Mouse (Mus musculus) cortical plate, adult 2 months (tissue): ENCODE data around the gene Akirin1. TPM values are rescaled to one million over a fixed set of nuclear protein-coding genes. Genes with fewer than 3 reads are reported as not detected.
A peak's percentile ranks its signal among the peaks of the same experiment; 100 is the strongest.

ENCODE experiments used
- H3K27ac ChIP-seq: fragments of 200-500 bp; 2 replicates; pipeline ENCODE4 v1.5.1; 2012; ENCODE audit warnings: low read length, control low read depth, inconsistent platforms; ENCODE audit not compliant: insufficient read depth
- H3K4me1 ChIP-seq: fragments of 200-500 bp; 2 replicates; pipeline ENCODE4 v1.6.1; 2011; ENCODE audit warnings: low read length; ENCODE audit not compliant: control insufficient read depth, insufficient read depth
- H3K4me3 ChIP-seq: fragments of 200-500 bp; 2 replicates; pipeline ENCODE4 v1.5.1; 2011; ENCODE audit warnings: mild to moderate bottlenecking, low read length, control low read depth; ENCODE audit not compliant: insufficient read depth
- CTCF ChIP-seq: fragments of 200-500 bp; IDR thresholded peaks from 2 replicates; pipeline ENCODE4 v1.5.1; 2011; ENCODE audit warnings: mild to moderate bottlenecking, control low read depth, low read length; ENCODE audit not compliant: insufficient read depth; ENCODE audit errors: extremely low read depth
- POLR2A ChIP-seq: fragments of 200-500 bp; IDR thresholded peaks from 2 replicates; pipeline ENCODE4 v1.6.1; 2011; ENCODE audit warnings: mild to moderate bottlenecking, low read length, control low read depth; ENCODE audit not compliant: insufficient read depth; ENCODE audit errors: extremely low read depth
- polyA plus RNA-seq: library from polyadenylated mRNA; depleted of rRNA; stranded (reverse); fragments of >200 nt; gene quantifications from 2 replicates; pipeline ENCODE4 v1.2.3, GENCODE M21; 2012

Akirin1 gene
- polyA plus RNA-seq, 1 experiment: 55.7 TPM

GRCm38 (mm10) chr4:123758306-123758705 lies 8.2 kb upstream of the Akirin1 start:
- no peak for TF ChIP-seq POLR2A
- peak; percentile 53 for TF ChIP-seq CTCF
- Histone ChIP-seq H3K4me1 (no peaks in the 10 kb centered on the region), H3K27ac (no peak overlapping the region), H3K4me3 (no peak overlapping the region)

GRCm38 (mm10) chr4:123750707-123751312 lies 665 bp upstream of the Akirin1 start:
- peak overlapping the region; percentile 58 for H3K27ac ChIP-seq
- H3K4me1 ChIP-seq: peaks cover 6% of the 10 kb centered on the region
- TF ChIP-seq CTCF (no peak), POLR2A (no peak)
- peak overlapping the region; percentile 85 for H3K4me3 ChIP-seq

GRCm38 (mm10) chr4:123749484-123750130 lies 538 bp downstream of the Akirin1 start:
- TF ChIP-seq CTCF: no peak
- no peak for TF ChIP-seq POLR2A
- H3K4me3 ChIP-seq: peak overlapping the region; percentile 85
- peaks cover 7% of the 10 kb centered on the region for H3K4me1 ChIP-seq
- H3K27ac ChIP-seq: peak overlapping the region; percentile 93; the same call in 1 of the 2 replicates

- Histone ChIP-seq H3K4me1 (peaks cover 7% of the 10 kb centered on the region), H3K4me3 (peak overlapping the region; percentile 85), H3K27ac (no peak overlapping the region; the same call in 1 of the 2 replicates)
- TF ChIP-seq CTCF (no peak), POLR2A (no peak)
Observed at GRCm38 (mm10) chr4:123748726-123749415, 1.3 kb downstream of the Akirin1 start.

GRCm38 (mm10) chr4:123745221-123745775 lies 4.8 kb downstream of the Akirin1 start:
- peaks cover 7% of the 10 kb centered on the region for H3K4me1 ChIP-seq
- H3K27ac ChIP-seq: no peak overlapping the region
- H3K4me3 ChIP-seq: no peak overlapping the region
- TF ChIP-seq CTCF (no peak), POLR2A (no peak)

GRCm38 (mm10) chr4:123742891-123743290 lies 7.3 kb downstream of the Akirin1 start:
- peaks cover 6% of the 10 kb centered on the region for H3K4me1 ChIP-seq
- H3K4me3 ChIP-seq: no peak overlapping the region
- TF ChIP-seq CTCF (no peak), POLR2A (no peak)

GRCm38 (mm10) chr4:123738708-123739107 lies 11.4 kb downstream of the Akirin1 start:
- TF ChIP-seq POLR2A (no peak), CTCF (no peak)

More at GRCm38 (mm10) chr4:123742891-123743290, 7.3 kb downstream of the Akirin1 start:
- no peak overlapping the region for H3K27ac ChIP-seq

GRCm38 (mm10) chr4:123733532-123733931 lies 16.6 kb downstream of the Akirin1 start:
- H3K4me1 ChIP-seq: no peaks in the 10 kb centered on the region
- no peak for TF ChIP-seq CTCF
- TF ChIP-seq POLR2A: no peak
- H3K27ac ChIP-seq: no peak overlapping the region
- H3K4me3 ChIP-seq: no peak overlapping the region

More at GRCm38 (mm10) chr4:123738708-123739107, 11.4 kb downstream of the Akirin1 start:
- H3K27ac ChIP-seq: no peak overlapping the region
- no peaks in the 10 kb centered on the region; the same call in 1 of the 2 replicates for H3K4me1 ChIP-seq
- no peak overlapping the region for H3K4me3 ChIP-seq

- H3K27ac ChIP-seq: peak overlapping the region; percentile 68
- H3K4me1 ChIP-seq: no peaks in the 10 kb centered on the region
- no peak overlapping the region for H3K4me3 ChIP-seq
- TF ChIP-seq CTCF (no peak), POLR2A (no peak)
Observed at GRCm38 (mm10) chr4:123732921-123733320, 17.2 kb downstream of the Akirin1 start.
